Mouse (Mus musculus): ENCODE measurements around the gene Trpm7. TPM values are rescaled to one million over a fixed set of nuclear protein-coding genes. Genes with fewer than 3 reads are reported as not detected.

Gene Trpm7
- polyA plus RNA-seq (2014; fragmentation: Nextera tagmentation; extraction: Ambion mirVana): 34.2 and 37.2 TPM in 2 replicates

DNA sequence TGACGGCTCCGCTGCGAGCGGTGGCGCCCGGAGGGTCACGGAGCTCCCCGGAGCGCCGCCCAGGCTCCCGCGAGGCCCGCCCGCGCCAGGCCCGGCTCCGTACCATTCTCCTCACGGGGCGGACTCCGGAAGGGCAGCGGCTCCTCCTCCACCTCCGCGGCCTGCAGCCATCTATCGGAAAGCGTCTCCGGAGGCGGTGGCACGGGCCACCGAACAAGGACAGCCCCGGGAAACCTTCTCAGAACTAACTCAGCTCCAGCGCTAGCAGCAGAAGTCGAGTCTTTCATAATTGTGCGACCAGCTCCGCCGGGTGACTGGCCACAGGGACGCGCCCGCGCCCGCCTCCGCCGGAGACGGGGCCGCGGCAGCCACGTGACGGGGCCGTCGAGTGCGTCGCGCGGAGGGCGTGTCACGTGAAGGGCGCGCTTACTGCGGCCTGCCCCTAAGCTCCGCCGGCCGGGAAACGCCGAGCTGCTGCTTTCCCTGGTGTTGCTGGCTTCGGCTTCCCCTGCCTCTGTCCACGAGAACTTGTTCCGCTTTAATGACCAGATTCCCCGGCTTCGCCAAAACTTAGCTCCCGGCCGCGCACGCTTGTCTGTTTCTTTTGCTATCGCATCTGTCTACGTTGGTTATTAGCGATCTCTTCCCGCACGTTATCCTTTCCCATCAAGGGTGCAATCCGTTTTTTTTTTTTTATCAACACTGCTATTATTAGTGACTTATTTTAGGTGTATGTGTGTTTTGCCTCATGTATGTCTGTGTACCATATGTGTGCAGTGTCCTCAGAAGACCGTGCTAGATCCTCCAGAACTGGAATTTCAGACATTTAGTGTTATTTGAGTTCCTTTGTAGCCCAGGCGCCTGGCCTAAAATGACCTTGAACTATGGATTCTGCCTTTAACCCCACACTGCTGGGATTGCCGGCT, at the start of gene Trpm7:
Gene Trpm7, minus strand, starts transcription at position 360 of the 926 bp plus-strand sequence.
- WGBS: under 1% methylated on average over 73 of the region's 81 CpGs
- H3K27ac ChIP-seq (ENCODE audit: low read depth, low read length): peak within 1 kb of the TSS; percentile 93
- H3K9ac ChIP-seq (ENCODE audit: low read length): peak within 1 kb of the TSS; percentile 91
- peak within 1 kb of the TSS; percentile 81 for H3K4me3 ChIP-seq (ENCODE audit: low read depth, low read length)
- peak; percentile 98 for ATAC-seq (ENCODE audit: low FRiP score)
- H3K4me1 ChIP-seq (ENCODE audit: control insufficient read depth, insufficient read depth, low read length): peaks cover 5% of the 10 kb centered on the region
- H3K36me3 ChIP-seq (ENCODE audit: control insufficient read depth, insufficient read depth, low read length): no peaks in the 10 kb centered on the region
- peak; percentile 99 for DNase-seq (ENCODE audit: low spot score, missing footprints)
- H3K27me3 ChIP-seq (ENCODE audit: control insufficient read depth, insufficient read depth, low read length): no peaks in the 10 kb centered on the region
- H3K9me3 ChIP-seq (ENCODE audit: control insufficient read depth, low read length): no peaks in the 10 kb centered on the region
- H3K4me2 ChIP-seq: peak within 1 kb of the TSS; percentile 64

DNA sequence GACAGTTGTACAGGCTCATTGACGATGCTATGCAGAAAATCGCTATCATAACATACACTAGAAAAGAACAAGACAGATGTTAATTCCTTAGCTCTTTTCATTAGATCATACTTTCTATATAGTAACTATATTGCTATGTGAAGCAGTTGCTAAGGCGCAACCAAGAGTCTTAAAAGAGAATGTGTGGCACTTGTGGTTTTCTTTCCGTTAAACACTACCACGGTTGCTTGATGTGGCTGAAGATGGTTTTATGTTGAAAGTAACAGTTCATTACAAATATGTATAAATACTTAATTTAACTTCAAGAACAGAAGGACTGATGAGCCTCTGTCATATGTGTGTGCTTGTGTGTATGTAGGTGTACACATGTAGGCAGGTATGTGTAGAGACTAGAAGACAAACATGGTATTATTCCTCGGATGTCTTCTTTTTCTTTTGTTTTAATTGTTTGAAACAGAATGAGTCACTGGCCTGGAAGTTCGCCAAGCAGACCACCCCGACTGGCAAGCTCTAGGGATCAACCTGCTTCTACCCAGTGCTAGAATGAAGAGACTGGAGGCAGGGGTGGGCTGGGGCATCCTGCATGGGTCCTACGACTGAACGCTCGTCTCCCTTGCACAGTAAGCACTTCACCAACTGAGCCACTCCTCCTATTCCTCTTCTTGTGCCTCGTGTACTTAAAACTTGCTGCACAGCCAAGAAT, 44.5 kb upstream of the Trpm7 start:
- ATAC-seq (ENCODE audit: low FRiP score) (no peak), DNase-seq (ENCODE audit: low spot score, missing footprints) (no peak)
- no peak overlapping the region for H3K27ac ChIP-seq (ENCODE audit: low read depth, low read length)
- no peak overlapping the region for H3K4me2 ChIP-seq
- no peaks in the 10 kb centered on the region for H3K27me3 ChIP-seq (ENCODE audit: control insufficient read depth, insufficient read depth, low read length)
- 88% methylated on average over 12 of the region's 12 CpGs for WGBS
- H3K4me1 ChIP-seq (ENCODE audit: control insufficient read depth, insufficient read depth, low read length): no peaks in the 10 kb centered on the region
- H3K9ac ChIP-seq (ENCODE audit: low read length): no peak overlapping the region
- no peak overlapping the region for H3K4me3 ChIP-seq (ENCODE audit: low read depth, low read length)
- H3K9me3 ChIP-seq (ENCODE audit: control insufficient read depth, low read length): no peaks in the 10 kb centered on the region
- H3K36me3 ChIP-seq (ENCODE audit: control insufficient read depth, insufficient read depth, low read length): peaks cover 3% of the 10 kb centered on the region; the same call in 1 of the 2 replicates

- WGBS: 81% methylated on average over 1 of the region's 1 CpGs
- no peak overlapping the region for H3K27ac ChIP-seq (ENCODE audit: low read depth, low read length)
- no peaks in the 10 kb centered on the region for H3K4me1 ChIP-seq (ENCODE audit: control insufficient read depth, insufficient read depth, low read length)
- peaks cover 3% of the 10 kb centered on the region; the same call in 1 of the 2 replicates for H3K36me3 ChIP-seq (ENCODE audit: control insufficient read depth, insufficient read depth, low read length)
- H3K9me3 ChIP-seq (ENCODE audit: control insufficient read depth, low read length): no peaks in the 10 kb centered on the region
- no peak overlapping the region for H3K4me3 ChIP-seq (ENCODE audit: low read depth, low read length)
- H3K27me3 ChIP-seq (ENCODE audit: control insufficient read depth, insufficient read depth, low read length): no peaks in the 10 kb centered on the region
- H3K4me2 ChIP-seq: no peak overlapping the region
- no peak for DNase-seq (ENCODE audit: low spot score, missing footprints)
- ATAC-seq (ENCODE audit: low FRiP score): no peak
- H3K9ac ChIP-seq (ENCODE audit: low read length): no peak overlapping the region
These were observed 40.2 kb upstream of the Trpm7 start for GRCm38 (mm10) chr2:126916236-126916635.

- Histone ChIP-seq H3K27ac (ENCODE audit: low read depth, low read length) (no peak overlapping the region), H3K27me3 (ENCODE audit: control insufficient read depth, insufficient read depth, low read length) (no peaks in the 10 kb centered on the region), H3K4me3 (ENCODE audit: low read depth, low read length) (no peak overlapping the region), H3K9ac (ENCODE audit: low read length) (no peak overlapping the region), H3K36me3 (ENCODE audit: control insufficient read depth, insufficient read depth, low read length) (no peaks in the 10 kb centered on the region; the same call in 1 of the 2 replicates), H3K9me3 (ENCODE audit: control insufficient read depth, low read length) (no peaks in the 10 kb centered on the region), H3K4me2 (no peak overlapping the region), H3K4me1 (ENCODE audit: control insufficient read depth, insufficient read depth, low read length) (no peaks in the 10 kb centered on the region)
- 59% methylated on average over 4 of the region's 4 CpGs for WGBS
- ATAC-seq (ENCODE audit: low FRiP score): no peak
- DNase-seq (ENCODE audit: low spot score, missing footprints): no peak
These were observed 38.1 kb upstream of the Trpm7 start for GRCm38 (mm10) chr2:126914096-126914495.

GRCm38 (mm10) chr2:126904162-126904561, 28.1 kb upstream of the Trpm7 start:
- H3K36me3 ChIP-seq (ENCODE audit: control insufficient read depth, insufficient read depth, low read length): no peaks in the 10 kb centered on the region

DNA sequence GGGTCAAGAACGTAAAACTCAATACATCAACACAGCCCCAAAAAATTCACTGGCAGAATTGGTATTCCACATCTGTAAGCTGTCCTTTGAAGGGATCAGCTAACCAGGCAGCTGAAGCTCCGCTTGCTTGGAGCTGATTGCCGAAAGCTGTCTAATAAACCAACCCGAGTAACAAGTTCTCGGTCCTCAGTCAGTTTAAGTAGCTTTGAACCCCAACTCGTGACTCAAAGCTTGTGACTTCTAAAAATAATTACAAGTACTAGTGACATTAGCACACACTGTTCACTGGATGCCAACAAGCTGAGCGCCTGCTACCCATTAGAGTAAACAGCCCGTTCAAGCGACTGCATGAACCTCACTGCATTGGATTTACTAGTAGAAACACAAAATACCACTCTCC, 21.5 kb upstream of the Trpm7 start:
- WGBS: 91% methylated on average over 9 of the region's 9 CpGs

More at GRCm38 (mm10) chr2:126904162-126904561, 28.1 kb upstream of the Trpm7 start:
- H3K27ac ChIP-seq (ENCODE audit: low read depth, low read length): no peak overlapping the region
- DNase-seq (ENCODE audit: low spot score, missing footprints): no peak
- no peaks in the 10 kb centered on the region for H3K4me1 ChIP-seq (ENCODE audit: control insufficient read depth, insufficient read depth, low read length)
- ATAC-seq (ENCODE audit: low FRiP score): no peak
- 81% methylated on average over 3 of the region's 3 CpGs for WGBS
- no peak overlapping the region for H3K4me2 ChIP-seq
- H3K9me3 ChIP-seq (ENCODE audit: control insufficient read depth, low read length): no peaks in the 10 kb centered on the region
- no peak overlapping the region for H3K9ac ChIP-seq (ENCODE audit: low read length)
- H3K4me3 ChIP-seq (ENCODE audit: low read depth, low read length): no peak overlapping the region
- H3K27me3 ChIP-seq (ENCODE audit: control insufficient read depth, insufficient read depth, low read length): no peaks in the 10 kb centered on the region

GRCm38 (mm10) chr2:126896941-126897340, 20.9 kb upstream of the Trpm7 start:
- no peak overlapping the region for H3K9ac ChIP-seq (ENCODE audit: low read length)
- 84% methylated on average over 6 of the region's 6 CpGs for WGBS
- DNase-seq (ENCODE audit: low spot score, missing footprints) (no peak), ATAC-seq (ENCODE audit: low FRiP score) (no peak)
- H3K9me3 ChIP-seq (ENCODE audit: control insufficient read depth, low read length): no peaks in the 10 kb centered on the region
- no peaks in the 10 kb centered on the region for H3K27me3 ChIP-seq (ENCODE audit: control insufficient read depth, insufficient read depth, low read length)
- H3K4me1 ChIP-seq (ENCODE audit: control insufficient read depth, insufficient read depth, low read length): no peaks in the 10 kb centered on the region
- no peaks in the 10 kb centered on the region for H3K36me3 ChIP-seq (ENCODE audit: control insufficient read depth, insufficient read depth, low read length)
- no peak overlapping the region for H3K27ac ChIP-seq (ENCODE audit: low read depth, low read length)
- no peak overlapping the region for H3K4me3 ChIP-seq (ENCODE audit: low read depth, low read length)
- no peak overlapping the region for H3K4me2 ChIP-seq

More for the DNA sequence above, 21.5 kb upstream of the Trpm7 start:
- no peak overlapping the region for H3K4me2 ChIP-seq
- H3K27ac ChIP-seq (ENCODE audit: low read depth, low read length): no peak overlapping the region
- DNase-seq (ENCODE audit: low spot score, missing footprints) (no peak), ATAC-seq (ENCODE audit: low FRiP score) (no peak)
- no peak overlapping the region for H3K9ac ChIP-seq (ENCODE audit: low read length)
- H3K9me3 ChIP-seq (ENCODE audit: control insufficient read depth, low read length): no peaks in the 10 kb centered on the region
- H3K27me3 ChIP-seq (ENCODE audit: control insufficient read depth, insufficient read depth, low read length): no peaks in the 10 kb centered on the region
- no peaks in the 10 kb centered on the region for H3K36me3 ChIP-seq (ENCODE audit: control insufficient read depth, insufficient read depth, low read length)
- no peaks in the 10 kb centered on the region for H3K4me1 ChIP-seq (ENCODE audit: control insufficient read depth, insufficient read depth, low read length)
- no peak overlapping the region for H3K4me3 ChIP-seq (ENCODE audit: low read depth, low read length)

DNA sequence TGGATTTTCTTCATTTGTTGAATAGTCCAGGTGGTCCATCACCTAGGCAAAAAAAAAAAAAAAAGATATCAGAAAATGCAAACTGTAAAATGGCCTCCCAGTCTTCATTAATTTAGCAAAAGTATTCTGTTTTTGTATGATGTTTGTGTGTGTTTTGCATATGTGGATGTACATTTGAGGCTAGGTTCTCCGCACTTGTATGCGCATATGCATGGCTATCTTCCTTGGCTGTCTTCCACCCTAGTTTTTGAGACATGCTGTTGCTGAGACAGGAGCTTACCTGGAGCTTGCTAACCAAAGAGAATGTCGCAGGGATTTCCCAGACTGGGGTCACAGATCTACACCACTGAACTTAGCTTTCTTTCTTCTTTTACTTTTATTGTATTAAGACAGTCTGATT, 18.2 kb upstream of the Trpm7 start:
- H3K9me3 ChIP-seq (ENCODE audit: control insufficient read depth, low read length): no peaks in the 10 kb centered on the region
- DNase-seq (ENCODE audit: low spot score, missing footprints) (no peak), ATAC-seq (ENCODE audit: low FRiP score) (no peak)
- H3K9ac ChIP-seq (ENCODE audit: low read length): no peak overlapping the region
- H3K4me1 ChIP-seq (ENCODE audit: control insufficient read depth, insufficient read depth, low read length): no peaks in the 10 kb centered on the region
- H3K4me2 ChIP-seq: no peak overlapping the region
- no peaks in the 10 kb centered on the region for H3K27me3 ChIP-seq (ENCODE audit: control insufficient read depth, insufficient read depth, low read length)
- 94% methylated on average over 3 of the region's 3 CpGs for WGBS
- no peak overlapping the region for H3K27ac ChIP-seq (ENCODE audit: low read depth, low read length)
- no peak overlapping the region for H3K4me3 ChIP-seq (ENCODE audit: low read depth, low read length)
- no peaks in the 10 kb centered on the region for H3K36me3 ChIP-seq (ENCODE audit: control insufficient read depth, insufficient read depth, low read length)

DNA sequence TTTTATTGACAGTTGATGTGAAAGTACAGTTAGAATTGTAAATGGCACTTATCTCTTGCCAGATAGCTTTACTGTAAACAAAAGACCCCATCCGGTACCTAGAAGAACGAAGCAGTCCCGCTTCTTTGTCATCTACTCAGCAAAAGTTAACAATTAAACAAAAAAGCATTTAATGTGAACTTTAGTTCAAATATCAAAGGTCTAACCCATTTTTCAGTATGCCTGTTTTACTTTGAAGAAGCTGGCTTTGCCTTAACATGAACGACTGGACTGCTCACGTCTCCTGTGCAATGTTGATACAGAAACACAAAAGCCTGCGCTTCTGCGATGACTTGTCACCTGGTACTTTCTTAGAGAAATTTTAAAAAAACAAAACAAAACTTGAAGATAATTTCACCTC, 16.3 kb upstream of the Trpm7 start:
- no peak overlapping the region for H3K9ac ChIP-seq (ENCODE audit: low read length)
- no peaks in the 10 kb centered on the region for H3K27me3 ChIP-seq (ENCODE audit: control insufficient read depth, insufficient read depth, low read length)
- H3K4me1 ChIP-seq (ENCODE audit: control insufficient read depth, insufficient read depth, low read length): no peaks in the 10 kb centered on the region
- no peak overlapping the region for H3K4me2 ChIP-seq
- no peak for ATAC-seq (ENCODE audit: low FRiP score)
- WGBS: 95% methylated on average over 7 of the region's 7 CpGs
- no peaks in the 10 kb centered on the region for H3K9me3 ChIP-seq (ENCODE audit: control insufficient read depth, low read length)
- H3K36me3 ChIP-seq (ENCODE audit: control insufficient read depth, insufficient read depth, low read length): no peaks in the 10 kb centered on the region
- H3K4me3 ChIP-seq (ENCODE audit: low read depth, low read length): no peak overlapping the region
- no peak for DNase-seq (ENCODE audit: low spot score, missing footprints)
- H3K27ac ChIP-seq (ENCODE audit: low read depth, low read length): no peak overlapping the region

Measured in midbrain, embryonic 11.5 days (tissue).